9 mouse cellular contexts compared by ENCODE assay signal in the genomic region with DNA sequence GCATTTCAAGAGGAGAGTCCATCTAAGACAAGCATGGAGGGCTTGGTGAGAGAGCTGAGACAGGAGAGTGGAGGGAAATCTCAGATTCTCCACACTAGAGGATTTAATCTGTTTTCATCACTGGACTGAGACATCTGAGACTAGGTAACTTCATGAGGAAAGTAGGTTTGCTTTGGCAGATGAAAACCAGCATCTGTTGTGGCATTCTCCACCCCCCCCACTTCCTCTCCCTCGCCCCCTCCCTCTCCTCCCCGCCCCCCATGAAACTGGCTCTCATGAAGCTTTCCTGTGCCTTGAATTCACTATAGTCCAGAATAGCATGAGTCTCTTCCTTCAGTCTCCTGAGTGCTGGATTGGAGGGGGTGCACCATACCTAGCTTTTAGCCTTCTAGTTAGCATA.
"Had no signal": no experiment of that assay in that cellular context is flagged by ENCODE, and none has a peak within 500 bp of the region (broad histone marks: within the 10 kb centered on the region; RNA-seq: fewer than 3 reads in every experiment).

No protein-coding gene starts in this region.

- DNase-seq: kidney, adult 9 months; kidney, postnatal 10 days; kidney, postnatal 4 days; lung, adult 2 months; lung, postnatal 4 days; right cerebral cortex, adult 18-20 months; right cerebral cortex, postnatal 25 days had no signal

- ATAC-seq: intestine, postnatal 0 days; lung, postnatal 0 days had no signal
